Mouse (Mus musculus) adrenal gland, postnatal 25 days (tissue): ENCODE data around the gene Ahcyl2. TPM values are rescaled to one million over a fixed set of nuclear protein-coding genes. Genes with fewer than 3 reads are reported as not detected.

Experiments
- DNase-seq: peaks from one replicate; pipeline ENCODE4 v3.0.0; 2021; ENCODE audit warnings: mixed read lengths
- total RNA-seq: library from RNA; stranded (reverse); gene quantifications from 2 replicates; pipeline ENCODE4 v1.2.3, GENCODE M21; 2021

Gene Ahcyl2
- total RNA-seq, 1 experiment from 2014 or later = 137 TPM

DNA sequence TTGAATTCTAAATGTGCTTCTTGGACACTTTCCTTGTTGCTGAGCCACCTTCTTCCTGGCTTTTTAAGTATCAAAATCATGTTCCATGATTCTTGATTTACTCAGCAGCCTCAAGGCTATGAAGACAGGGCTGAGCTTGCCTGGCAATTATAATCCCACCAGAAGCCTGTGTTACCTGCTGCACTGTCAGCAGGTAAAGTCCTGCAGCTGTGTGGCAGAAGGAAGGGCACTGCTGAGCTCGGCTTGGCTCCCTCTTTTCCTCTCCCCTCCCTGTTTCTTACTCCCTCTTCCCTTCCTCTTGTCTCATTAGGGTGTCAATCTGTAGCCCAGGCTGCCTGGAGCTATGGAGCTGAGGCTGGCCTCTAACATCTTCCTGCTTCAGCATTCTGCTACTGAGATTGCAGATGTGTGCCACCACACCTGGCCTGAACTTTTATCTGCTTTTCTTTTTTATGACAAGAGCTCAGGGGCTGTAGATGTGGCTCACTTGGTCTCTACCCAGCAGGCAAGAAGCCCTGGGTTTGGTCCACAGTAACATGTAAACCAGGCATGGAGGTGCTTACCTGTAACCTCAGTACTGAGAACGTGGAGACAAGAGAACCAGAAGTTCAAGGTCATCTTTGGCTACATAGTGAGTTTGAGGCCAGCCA lies 3.0 kb downstream of the Ahcyl2 start:
- no peak for DNase-seq

- DNase-seq = no peak
Observed at GRCm38 (mm10) chr6:29772236-29772635, 4.4 kb downstream of the Ahcyl2 start.

DNA sequence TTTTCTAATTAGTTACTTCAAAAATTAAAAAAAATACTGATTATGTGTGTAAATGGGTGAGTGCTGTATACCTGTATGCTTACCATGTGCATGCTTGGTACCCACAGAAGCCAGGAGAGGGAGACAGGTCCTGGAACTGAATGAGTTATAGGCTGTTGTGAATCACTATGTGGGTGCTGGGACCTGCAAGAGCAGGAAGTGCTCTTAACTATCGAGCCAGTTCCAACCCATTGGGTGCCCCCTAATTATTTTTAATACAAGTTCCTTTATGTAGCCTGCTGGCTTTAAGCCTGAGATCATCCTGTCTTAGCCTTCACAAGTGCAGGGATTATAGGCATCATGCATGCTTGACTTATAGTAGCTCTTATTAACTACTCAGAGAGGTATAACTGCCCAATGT lies 6.3 kb downstream of the Ahcyl2 start:
- DNase-seq = no peak

- peak; percentile 26 for DNase-seq
Observed at GRCm38 (mm10) chr6:29775609-29776008, 7.8 kb downstream of the Ahcyl2 start.

GRCm38 (mm10) chr6:29776542-29777237 lies 8.9 kb downstream of the Ahcyl2 start:
- DNase-seq = no peak

- no peak for DNase-seq
Observed at GRCm38 (mm10) chr6:29777238-29777555, 9.4 kb downstream of the Ahcyl2 start.

DNA sequence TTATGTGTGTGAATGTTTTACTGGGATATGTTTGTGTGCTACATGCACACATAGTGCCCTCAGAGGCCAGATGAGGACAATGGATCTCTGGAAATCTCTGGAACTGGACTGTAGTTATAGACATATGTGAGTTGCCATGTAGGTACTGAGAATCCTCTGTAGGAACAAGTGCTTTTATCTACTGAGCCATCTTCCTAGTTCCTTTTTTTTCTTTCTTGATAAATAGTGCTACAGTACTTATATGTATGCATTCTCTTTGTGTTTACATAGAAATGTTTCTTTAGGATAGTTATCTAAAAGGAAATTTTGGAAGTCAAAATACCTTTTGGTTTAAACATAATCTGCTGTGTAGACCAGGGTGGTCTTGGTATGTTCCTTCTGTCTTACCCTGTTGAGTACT lies 12.3 kb downstream of the Ahcyl2 start:
- DNase-seq = no peak

DNA sequence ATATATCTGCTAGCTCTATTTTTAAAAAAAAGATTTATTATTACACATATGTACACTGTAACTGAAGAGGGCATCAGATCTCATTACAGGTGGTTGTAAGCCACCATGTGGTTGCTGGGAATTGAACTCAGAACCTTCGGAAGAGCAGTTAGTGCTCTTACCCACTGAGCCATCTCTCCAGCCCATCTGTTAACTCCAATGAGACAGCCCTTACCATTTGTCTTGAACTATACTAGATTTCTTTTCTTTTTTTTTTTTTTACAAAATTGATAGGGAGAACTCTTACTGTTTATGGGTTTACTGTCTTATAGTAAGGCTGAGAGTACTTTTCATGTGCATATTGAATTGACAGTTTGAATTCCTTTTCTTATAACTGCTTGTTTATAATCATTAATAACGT lies 12.8 kb downstream of the Ahcyl2 start:
- no peak for DNase-seq

- no peak for DNase-seq
Observed at GRCm38 (mm10) chr6:29782239-29782638, 14.4 kb downstream of the Ahcyl2 start.

- no peak for DNase-seq
Observed at GRCm38 (mm10) chr6:29783960-29784359, 16.1 kb downstream of the Ahcyl2 start.

DNA sequence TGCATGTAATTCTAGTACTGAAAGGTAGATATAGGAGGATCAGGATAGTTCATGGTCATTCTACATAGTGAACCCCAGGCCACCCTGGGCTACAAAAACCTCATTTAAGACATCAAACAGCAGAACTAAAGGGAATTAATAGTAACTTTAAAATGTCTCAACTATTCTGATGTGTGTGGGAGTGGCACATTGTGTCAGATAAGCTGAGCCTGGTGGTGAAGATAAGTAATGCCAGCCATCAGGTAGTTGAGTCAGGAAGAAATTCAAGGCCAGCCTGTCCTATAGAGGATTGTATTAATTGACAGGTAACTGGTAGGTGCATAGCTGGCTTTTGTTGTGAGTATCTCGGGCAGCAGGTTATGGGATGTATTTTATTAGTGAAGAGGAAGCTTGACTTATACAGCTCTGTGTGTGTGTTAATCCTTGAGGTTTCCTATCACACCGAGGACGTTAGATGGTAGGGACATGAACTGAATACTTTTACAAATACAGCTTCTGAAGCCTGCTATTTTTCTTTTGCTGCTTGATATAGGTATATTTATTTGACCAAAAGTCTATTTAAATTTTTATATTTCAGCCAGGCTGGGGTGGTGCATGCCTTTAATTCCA lies 16.7 kb downstream of the Ahcyl2 start:
- DNase-seq = no peak

DNA sequence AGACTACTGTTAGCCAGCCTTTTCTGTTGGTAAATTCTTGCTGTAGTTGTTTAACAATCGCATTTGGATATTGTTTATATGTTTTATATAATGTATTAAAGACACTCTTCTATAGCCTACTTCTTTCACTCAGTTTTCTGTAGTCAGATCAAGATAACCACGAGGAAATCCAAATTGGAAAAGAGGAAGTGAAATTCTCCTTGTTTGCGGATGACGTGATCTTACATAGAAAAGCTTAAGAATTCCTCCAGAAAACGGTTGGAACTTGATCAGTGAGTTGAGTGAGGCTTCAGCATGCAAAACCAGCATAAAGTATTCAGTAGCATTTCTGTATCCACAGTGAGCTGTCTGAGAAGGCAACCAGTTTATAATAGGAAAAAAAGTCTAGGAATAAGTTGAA lies 17.9 kb downstream of the Ahcyl2 start:
- no peak for DNase-seq

GRCm38 (mm10) chr6:29788779-29789350 lies 21.1 kb downstream of the Ahcyl2 start:
- no peak for DNase-seq

DNA sequence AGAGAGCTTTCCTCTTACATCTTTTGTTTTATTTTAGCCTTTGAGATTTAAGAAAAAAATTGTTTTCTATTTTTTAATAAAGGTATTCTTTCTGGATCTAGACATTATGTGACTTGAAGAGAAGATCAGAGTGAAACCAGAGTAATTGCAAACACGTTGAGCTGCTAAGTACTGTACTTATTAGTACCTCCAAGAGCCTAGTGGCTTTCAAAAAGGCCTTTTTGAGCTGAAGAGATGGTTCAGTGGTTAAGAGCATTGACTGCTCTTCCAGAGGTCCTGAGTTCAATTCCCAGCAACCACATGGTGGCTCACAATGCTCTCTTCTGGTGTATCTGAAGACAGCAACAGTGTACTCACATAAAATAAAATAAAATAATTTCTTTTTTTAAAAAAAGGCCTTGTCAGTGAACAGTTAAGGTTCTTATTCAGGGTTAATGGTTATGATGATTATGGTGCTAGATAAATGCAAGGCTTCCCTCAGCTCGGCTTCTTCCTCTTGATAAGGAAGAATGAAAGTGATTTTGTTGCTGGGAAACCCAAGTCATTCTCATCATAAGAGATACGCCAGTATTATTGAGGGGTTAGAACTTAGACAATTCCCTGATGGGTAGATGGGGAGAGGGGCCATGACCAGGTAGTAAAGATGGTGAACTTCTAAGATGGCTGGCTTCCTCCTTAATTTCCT lies 22.3 kb downstream of the Ahcyl2 start:
- no peak for DNase-seq

GRCm38 (mm10) chr6:29793520-29793919 lies 25.7 kb downstream of the Ahcyl2 start:
- DNase-seq = no peak

- no peak for DNase-seq
Observed at GRCm38 (mm10) chr6:29794582-29794981, 26.8 kb downstream of the Ahcyl2 start.

- DNase-seq = no peak
Observed at GRCm38 (mm10) chr6:29802979-29803378, 35.2 kb downstream of the Ahcyl2 start.

DNA sequence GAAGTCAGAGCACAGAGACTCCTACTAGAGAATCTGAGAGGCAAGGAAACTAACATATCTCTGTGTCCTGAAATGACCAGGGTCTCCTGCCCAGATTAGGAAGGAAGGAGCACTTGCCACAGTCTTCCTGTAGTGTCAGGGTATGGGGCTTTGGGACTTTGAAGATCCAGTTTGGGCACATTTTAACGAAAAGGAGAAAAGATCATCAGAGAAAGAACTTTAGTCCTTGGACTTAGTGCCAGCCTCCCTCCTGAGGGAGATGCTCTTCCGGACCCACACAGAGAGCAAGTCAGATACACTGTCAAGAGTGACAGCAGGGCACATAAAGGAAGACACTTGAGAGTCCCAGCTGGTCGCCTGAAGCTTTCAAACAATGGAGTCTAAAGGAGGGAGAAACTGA lies 36.2 kb downstream of the Ahcyl2 start:
- no peak for DNase-seq

GRCm38 (mm10) chr6:29805381-29805780 lies 37.6 kb downstream of the Ahcyl2 start:
- DNase-seq = no peak

- no peak for DNase-seq
Observed at GRCm38 (mm10) chr6:29812076-29812475, 44.3 kb downstream of the Ahcyl2 start.

GRCm38 (mm10) chr6:29812651-29813050 lies 44.8 kb downstream of the Ahcyl2 start:
- no peak for DNase-seq

GRCm38 (mm10) chr6:29814616-29815015 lies 46.8 kb downstream of the Ahcyl2 start:
- no peak for DNase-seq

GRCm38 (mm10) chr6:29815060-29815459 lies 47.2 kb downstream of the Ahcyl2 start:
- no peak for DNase-seq
